Mouse (Mus musculus): ENCODE data around the gene Tom1l2.

DNA sequence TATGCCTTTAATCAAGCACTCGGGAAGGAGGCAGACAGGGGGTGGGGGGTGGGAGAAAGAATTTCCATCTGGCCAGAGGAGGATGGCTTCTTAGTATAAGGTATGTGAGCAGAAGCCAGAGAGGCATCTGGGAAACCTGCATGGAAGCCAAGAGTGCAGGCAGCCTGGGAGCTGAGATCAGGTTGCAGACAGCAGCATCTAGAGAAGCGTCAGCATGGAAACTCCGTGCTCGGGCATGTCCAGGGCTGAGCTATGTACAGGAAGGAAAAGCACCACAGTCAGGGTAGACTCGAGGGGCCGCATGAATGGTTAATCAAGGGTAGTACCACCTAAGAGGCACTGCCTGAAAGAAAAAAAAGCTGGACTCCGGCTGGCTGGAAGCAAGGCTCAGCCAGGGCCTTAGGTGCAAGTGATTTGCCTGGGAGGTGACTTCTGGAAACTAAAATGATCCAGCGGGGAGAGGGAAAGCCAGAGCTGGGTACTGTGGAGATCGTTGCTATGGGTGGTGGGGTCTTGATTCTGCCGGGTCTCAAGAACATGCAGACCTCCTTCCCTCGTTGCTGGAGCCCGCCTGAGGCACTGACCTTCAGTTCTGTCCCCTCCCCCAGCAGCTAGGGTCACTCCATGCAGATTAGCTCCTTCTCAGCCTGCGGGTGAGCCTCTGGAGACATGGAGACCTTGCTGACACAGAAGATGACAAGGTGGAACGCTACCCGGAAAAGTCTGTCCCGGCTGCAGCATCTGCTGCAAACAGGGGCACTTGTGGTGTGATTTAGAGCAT, 13.7 kb upstream of the Tom1l2 start:
- no peak for TF ChIP-seq USF1 (IDR thresholded peaks at IDR 0.05; ENCODE audit: low read depth)
- TF ChIP-seq E2F4 (IDR thresholded peaks at IDR 0.05; ENCODE audit: insufficient read depth), result no peak
